Mouse (Mus musculus): ENCODE measurements around the gene Pde2a.

DNA sequence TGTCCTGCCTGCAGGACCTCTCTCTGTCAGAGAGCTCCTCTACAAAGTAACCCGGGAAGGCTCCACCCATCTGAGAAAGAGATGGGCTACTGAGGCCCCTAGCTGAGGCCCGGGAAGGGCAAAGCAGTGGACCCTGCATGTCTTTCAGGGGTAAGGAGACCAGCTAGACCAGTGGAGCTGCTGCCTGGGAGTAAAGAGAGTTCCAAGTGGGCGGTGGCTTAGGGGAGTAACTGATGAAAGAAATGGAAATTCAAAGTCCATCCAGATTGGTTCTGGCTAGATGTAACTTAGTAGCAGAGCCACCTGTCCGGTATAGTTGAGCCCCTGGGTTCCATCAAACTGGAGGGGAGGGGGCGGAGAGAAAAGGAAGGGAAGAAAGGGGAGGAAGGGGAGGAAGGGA lies 112.9 kb downstream of the Pde2a start:
- no peak for TF ChIP-seq CTCF (IDR thresholded peaks at IDR 0.05; ENCODE audit: low read depth)
- TF ChIP-seq EP300 (IDR thresholded peaks at IDR 0.05; ENCODE audit: low read depth) = no peak
